Mouse (Mus musculus) urinary bladder, adult 2 months (tissue): ENCODE measurements at regions not wholly inside any gene's neighbourhood (a gene's known extent, or its start where the extent isn't known, plus 50 kb on each side); places are given as distances from the start of the nearest gene placed in this dataset.
A peak's percentile ranks its signal among the peaks of the same experiment; 100 is the strongest.
"Not testable (repeated sequence)": the region's sequence is repeated elsewhere in the genome, so short reads cannot be mapped to it uniquely, and the experiment has no call there.

Experiments used
- DNase-seq: peaks from one replicate; pipeline ENCODE4 v3.0.0; 2022; ENCODE audit warnings: low spot score

DNA sequence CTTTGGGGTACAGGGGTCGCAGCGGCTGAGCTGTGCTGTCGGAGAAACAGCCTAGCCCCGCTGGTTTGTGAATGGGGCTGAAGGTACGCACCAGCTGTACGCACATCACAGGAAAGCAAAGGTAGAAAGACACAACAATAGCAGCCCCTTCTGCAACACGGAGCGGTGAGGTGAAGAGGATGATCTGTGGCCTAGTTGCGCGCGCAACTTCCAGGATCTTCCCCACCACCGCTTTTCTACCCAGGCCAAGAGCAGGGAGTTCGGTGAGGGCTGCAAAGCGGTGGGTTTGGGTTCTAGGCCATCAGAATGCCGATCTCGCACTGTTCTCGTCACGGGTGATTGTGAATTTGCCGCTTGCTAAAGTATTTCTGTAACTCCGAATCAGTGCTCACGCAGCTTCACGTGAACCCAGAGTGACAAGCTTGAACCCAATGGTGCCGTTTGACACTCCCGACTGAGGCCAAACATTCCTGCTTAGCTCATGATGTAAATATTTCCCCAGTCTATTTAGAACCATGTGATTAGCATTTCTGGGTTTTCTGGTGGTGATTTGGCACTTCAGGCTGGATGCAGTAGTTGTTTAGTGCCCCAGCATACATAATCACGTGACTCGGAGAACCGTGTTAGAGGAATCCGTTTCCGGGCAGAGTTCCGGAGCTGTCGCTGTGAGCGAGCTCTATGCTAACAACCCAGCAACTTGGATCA, 54.7 kb downstream of the Cryaa start:
- no peak for DNase-seq

DNA sequence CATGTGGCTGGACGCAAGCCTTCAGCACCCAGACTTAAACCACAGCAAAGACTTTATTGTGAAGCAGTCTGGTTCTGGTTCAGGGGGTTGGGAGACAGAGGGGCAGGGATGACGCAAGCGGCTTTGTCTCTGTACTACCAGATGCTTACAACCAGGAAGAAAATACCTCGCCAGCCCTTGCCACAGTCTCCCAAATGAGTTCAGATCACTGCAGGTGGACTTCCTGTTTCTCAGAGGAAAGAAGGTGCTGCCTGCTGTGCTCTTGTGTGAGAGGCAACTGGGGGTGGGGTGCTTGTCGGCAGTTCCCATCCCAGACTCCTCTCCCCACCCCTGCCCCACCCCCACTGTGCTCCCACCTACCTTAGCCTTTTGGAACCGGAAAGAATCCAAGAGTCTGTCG, 56.9 kb downstream of the Cryaa start:
- no peak for DNase-seq

DNA sequence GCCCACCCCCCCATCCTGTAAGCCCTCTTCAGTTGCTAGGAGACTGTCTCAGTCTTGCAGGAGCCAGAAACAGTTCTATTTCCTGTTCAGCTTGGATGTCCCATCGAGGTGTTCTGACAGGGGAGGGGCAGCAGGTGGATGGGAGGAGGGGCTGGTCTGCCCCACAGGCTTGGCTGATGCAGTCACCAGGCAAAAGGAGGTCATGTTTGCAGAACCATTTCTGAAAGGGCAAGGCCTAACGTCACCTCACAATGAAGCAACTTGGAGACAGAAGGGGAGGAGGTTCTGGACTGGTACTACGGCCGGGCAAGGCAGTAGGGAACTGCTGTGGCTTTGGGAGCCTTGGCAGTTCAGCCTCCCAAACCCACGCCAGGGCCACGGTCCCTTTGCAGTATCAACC, 59.1 kb downstream of the Cryaa start:
- DNase-seq = no peak

DNA sequence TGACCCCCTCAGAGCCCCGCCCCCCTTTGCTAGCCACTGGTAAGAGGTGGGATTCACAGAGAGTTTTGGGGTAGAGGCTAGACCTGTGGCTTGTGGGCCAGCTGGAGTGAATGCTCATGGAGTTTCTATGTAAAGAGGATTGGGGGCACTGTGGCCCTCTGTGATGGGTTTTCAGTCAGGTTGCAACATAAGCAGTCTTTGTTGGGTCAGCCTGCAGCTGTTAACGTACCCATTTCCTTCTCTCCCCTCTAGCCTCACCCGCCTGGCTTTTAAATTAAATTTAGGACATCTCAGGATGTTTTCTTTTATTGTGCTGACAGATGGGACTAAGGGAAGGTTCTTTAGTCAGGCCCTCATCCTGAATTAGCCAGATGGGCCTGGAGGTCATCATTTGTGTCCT, 60.6 kb downstream of the Cryaa start:
- no peak for DNase-seq

DNA sequence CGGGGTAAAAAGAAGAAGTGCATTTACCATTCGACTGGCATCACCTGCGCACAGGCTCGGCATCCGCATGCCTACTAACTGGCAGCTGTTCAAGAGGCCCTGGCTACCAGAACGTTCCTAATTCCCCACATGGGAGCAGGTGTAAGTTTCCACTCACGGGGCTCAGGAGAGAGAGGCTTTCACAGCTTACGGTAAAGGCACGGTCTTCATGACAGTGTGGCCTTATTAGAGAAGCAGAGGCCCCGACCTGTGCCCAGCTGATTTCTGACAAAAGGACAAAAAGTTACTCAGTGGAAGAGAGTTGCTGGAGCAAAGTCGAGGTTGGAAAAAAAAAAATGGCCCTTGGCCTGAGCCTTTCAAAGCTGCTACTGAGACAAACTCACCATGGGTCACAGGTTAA, 62.0 kb downstream of the Cryaa start:
- DNase-seq = no peak

DNA sequence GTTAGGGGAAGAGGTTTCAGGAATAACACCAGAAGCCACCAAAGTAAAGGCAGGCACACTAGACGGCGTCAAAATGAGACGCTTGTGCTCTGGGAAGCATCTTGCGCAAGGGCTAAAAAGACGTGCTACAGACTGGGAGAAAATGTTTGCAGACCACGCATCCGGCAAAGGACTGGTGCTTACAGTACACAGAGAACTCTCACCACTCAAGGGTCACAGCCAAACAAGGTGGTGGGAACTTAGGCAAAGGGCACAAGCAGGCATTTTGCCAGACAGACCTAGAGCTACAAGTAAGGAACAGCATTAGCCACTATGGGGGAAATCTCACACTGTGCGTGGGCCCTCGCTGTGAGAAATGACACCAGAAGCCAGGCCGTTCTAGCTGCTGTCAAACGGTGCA, 62.5 kb downstream of the Cryaa start:
- no peak for DNase-seq

DNA sequence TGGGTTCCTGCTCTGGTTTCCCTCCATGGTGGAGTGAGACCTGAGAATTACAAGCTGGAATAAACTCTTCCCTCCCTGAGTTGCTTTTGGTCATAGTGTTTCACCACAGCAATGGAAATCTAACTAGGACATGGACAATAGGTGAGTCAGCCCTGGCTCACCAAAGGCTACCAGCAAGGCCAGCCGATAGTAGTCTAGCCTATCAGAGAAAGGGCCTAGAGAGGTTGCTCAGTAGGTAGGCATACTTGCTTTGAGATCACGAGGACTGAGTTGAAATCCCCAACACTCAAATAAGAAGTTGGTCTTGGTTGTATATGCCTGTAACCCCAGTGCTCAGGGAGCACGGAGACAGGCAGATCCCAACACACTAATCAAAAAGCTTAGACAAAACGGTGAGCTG, 66.0 kb downstream of the Cryaa start:
- DNase-seq = no peak

DNA sequence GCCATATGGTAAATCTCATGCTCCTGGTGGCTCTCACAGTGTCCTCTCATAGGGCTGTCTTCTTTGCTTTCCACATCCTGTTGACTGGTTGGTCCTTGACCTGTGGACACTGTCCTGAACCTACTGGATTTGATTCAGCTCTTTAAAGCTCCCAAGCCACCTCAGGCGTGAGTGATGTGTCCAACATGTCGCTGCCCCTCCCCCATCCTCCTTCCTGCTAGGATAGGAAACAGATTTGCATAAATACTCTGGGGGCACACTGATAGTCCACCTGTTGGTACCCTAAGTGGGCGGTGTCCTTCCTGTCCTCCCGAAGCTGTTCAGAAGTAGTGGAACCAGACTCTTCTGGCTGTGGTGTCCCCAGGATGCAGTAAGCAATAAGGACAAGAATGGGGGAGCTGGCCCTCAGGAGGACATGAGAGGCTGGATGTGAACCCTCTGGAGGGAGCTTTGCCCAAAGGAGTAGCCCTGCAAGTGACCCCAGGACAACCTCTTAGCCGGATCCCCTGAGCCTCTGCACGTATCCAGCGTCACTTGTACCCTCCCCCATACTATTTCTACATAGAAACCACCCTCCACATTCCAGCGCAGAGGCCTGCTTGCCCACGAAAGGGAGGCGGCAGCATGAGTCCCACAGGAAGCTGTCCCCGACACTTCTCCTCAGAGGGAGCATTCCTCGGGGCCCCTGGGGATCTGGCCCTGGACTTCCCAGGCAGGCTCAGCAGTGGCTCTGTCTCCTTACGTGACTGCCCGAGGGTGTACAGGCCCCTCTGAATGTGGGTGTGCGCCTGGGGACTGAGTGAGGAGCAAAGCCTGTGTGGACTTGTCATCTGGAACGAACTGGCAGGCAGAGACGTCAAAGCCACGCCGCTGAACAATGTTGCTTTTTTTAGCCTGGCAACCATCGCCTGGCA, 68.8 kb downstream of the Cryaa start:
- peak; percentile 67 for DNase-seq

DNA sequence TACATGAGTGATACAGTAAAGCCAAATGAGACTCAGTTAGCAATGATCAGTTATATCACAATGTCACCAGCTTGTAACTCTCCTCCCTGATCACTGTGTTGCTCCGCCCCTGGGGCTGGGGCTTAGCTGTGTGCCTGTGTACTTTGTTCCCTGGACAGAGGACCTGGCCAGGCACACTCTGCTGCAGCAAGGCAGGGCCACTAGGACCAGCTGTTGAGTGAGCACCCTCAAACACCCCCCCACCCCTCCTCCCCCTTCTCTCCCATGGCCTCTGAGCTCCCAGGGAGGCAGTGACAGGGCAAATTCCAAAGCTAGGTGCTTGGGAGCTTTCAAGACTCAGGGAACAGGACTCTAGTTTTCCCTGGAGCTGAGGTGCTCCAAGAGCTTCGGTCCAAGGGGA, 70.0 kb downstream of the Cryaa start:
- no peak for DNase-seq

DNA sequence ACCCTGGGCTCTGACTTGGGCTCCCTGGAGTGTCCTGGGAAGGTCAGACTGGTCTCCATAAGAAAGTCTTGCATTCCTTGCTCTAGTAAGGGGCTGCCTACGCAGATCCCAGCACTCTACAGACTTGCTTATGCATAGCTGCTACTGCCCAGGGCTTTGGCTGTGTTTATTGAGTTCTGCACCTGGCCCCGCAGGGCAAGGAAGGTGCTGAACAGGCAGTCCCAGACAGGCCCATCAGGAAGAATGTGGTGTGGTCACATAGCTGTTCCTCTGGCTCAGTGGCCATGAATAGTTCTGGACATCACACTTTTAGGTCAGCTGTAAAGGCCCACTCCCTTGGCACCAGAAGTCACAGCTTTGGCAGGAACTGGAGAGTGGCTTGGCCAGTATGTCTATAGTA, 70.6 kb downstream of the Cryaa start:
- peak; percentile 46 for DNase-seq

DNA sequence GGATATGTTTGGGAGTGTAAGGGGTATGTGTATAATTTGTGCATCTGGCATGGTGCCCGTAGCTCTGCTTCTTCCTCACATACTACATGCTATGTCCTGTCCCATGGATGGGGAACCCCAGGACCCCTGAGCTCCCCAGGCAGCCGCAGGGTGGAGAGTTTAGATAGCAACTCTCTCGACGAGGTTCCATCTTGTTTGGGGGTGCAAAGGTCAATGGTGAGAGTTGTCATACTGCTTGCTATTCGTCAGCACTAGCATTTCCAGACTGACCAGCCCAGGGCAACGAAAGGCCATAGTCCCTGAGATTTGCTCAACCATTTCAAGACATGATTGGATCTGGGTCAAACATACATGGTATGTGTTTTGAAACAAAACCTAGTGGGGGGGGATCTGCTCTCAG, 71.4 kb downstream of the Cryaa start:
- DNase-seq = no peak

DNA sequence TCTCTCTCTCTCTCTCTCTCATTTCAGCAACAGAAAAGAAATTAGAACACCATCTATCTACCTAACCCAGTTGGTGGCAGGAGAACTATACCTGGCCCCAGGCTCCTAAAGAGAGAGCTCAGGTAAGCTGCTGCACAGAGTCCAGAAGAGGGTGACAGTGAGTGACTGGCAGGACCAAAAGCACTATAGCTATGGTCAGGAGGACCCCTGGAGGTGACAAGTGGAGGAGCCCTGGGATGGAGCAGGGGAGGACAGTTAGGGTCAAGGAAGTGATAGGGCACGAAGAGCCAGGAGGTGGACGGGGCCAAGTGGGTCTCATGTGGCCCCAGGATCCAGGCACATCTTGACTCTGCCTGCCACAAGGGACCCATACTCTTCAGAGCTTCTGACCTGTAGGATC, 73.7 kb downstream of the Cryaa start:
- no peak for DNase-seq

DNA sequence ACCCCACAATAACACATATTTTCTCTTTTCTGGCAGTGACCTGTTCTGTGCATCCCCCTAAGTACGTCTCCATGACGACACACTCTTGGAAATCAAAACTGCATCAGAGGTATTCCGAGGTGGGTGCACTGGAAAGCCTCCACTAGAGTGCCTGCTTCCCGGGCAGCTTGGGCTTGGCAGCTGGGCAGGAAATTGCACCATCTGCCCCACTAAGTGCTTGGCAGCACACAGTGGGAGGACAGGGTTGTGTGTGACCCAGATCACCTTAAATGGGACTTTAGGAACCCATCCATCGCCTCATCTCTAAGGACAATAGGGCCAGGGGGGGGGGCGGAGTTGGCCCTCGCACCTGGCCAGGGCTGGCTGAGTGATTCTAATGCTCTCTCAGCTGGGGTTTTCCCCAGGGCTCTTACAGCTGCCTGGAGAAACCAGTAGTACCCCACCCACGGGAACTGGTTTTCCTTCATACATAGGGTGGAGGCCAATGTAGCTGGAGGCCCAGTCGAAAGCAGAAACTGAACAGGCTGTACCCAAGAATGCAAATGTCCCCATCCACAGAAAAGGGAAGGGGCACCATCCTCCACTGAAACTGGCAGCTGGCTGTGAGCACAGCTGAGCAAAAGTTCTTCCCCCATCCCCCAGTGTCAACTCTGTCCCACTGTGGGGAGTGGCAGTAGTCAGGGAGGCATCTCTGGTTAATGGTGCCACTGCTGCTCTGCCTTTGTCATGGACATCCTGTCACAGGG, 75.7 kb downstream of the Cryaa start:
- DNase-seq = no peak

DNA sequence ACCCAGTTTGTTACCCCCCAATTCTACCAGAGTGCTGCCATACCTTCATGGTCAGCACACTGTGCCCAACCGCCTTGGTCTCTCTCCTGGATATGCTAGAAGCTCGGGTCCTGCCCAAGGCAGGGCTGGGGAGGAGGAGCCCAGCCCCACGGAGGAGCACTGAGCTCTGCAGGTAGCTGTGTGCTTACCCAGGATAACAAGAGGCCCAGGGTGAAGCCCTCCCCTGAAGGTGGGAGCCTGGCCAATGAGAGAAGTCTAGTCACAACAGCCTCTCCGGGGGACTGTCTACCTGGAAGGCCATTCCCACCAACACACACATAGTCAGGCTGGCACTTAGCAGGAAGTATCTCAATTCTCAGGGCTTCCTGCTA, 76.2 kb downstream of the Cryaa start:
- no peak for DNase-seq

DNA sequence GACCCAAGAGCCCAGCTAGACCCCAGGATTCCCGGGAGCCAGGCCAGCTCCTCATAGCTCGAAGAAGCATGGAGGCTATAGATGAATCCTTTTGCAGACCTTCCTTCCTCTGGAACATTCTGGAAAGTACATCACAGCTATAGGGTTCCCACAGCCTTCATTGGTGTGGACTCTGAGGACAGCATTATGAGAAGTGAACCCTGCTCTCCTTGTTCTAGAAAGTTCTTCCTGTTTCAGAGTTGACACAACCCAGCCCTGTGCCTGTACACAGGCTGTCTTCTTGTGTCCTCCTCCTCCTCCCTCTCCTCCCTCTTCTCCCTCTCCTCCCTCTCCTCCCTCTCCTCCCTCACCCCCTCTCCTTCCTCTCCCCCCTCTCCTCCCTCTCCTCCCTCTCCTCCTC, 82.9 kb downstream of the Cryaa start:
- DNase-seq = no peak

DNA sequence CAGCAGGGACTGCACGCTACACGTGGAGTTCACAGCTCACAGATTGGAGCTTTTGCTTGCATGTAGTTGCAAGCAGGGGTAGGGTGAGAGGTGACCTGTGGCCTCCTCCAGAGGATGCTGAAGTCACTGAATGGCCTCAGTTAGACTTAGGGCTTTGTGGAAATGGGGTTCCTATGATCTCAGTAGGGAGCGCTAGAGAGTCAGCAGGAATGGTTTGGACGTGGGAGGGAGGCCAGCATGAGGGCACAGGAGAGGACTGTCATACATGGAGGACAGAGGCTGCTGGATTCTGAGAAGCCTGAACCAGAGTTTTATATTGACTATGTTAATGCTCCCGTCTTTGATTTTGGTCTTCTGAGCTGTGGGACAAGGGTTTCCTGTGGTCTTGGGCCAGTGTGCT, 85.5 kb downstream of the Cryaa start:
- DNase-seq = no peak

DNA sequence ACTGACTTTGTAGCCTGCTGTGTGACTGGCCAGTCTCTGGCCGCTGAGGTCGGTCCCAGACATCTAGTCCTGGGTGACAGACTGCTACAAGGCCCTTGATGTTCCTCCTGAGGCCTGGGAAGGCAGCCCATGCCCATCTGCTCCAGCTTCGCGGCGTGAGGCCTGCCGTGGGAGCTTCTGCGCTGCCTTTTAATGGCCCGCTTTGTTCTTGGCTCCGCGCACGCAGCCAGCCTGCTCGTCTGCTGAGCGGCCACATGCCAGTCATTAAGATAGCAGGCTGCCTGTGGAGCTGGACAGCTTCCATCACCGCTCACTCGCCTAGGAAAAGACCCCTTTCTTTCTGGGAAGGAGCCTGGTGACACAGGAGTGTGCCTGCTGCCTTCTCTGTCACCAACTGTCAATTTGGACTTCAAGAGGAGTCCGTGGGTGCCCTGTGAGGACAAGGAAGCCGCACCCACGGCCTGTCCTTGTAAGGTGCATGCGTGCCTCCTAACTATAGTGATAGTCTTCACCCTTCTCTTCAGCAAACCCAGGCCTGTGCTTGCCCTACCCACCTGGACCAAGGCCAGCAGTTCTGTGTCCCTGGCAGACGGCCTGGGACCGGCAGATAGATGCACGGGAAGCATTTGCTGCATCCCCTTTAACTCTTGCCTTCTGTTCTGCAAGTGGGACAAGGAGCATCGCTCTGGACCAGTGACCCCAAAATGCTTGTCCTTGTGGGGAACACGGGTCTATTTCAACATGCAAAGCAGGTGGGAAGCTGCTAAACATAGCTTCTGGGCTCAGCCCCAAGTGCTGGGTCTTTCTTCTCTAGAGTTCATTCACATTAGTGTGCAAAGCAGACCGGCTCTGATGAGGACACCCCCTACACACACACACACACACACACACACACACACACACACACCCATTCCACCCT, 88.6 kb downstream of the Sik1 start:
- DNase-seq = peak; percentile 34

DNA sequence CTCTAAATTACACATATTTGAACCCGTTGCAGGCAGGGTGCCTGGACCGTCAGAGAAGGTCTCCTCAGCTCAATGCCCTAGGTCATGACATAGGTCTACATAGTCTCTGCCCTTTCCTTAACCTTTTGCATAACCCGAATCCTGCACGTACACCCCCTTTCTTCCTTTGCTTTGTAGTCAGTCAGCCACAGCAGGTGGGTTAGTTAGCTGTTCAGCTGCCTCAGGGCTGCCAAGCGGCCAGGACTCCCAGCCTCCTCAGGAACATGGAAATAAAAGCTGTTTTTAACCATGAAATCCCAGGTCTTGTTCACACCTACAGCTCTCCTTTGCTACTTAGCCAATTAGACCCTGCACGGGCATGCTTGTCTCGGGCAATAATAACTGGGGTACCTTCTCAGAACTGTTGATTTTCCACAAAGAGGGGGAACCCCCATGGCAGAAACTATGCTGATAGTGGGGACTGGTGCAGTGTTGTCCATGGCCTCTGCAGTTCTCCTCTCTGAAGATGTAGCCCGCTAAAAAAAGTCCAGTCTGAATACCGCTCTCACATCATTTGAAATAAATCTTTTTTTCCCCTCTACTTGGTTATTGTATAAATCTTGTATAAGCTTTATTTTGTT, 83.3 kb downstream of the Sik1 start:
- no peak for DNase-seq

DNA sequence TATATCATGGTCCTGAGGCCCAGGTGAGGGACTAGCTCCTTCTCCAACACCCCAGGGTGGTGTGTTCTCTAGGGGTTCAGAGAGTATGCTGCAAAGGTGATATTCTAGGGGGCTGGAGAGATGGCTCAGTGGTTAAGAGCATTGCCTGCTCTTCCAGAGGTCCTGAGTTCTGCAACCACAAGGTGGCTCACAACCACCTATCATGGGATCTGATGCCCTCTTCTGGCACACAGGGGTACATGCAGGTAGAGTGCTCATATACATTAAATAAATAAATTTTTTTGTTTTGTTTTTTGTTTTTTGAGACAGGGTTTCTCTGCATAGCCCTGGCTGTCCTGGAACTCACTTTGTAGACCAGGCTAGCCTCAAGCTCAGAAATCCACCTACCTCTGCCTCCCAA, 81.7 kb downstream of the Sik1 start:
- not testable (repeated sequence) for DNase-seq

DNA sequence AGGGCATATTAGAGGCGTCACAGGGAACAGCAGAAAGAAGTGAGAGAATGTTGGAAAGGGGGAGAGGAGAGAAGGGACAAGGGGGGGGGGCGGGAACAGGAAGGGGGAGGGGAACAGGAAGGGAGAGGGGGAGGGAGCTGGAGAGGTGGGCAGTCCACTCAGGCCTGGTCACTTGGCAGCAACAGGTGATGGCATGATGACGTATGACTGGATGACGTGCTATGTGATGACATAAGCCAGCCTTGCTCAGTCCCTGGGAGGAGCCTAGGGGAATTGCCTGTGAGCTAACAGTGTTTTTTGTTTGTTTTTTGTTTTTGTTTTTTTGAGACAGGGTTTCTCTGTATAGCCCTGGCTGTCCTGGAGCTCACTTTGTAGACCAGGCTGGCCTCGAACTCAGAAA, 80.6 kb downstream of the Sik1 start:
- no peak for DNase-seq

DNA sequence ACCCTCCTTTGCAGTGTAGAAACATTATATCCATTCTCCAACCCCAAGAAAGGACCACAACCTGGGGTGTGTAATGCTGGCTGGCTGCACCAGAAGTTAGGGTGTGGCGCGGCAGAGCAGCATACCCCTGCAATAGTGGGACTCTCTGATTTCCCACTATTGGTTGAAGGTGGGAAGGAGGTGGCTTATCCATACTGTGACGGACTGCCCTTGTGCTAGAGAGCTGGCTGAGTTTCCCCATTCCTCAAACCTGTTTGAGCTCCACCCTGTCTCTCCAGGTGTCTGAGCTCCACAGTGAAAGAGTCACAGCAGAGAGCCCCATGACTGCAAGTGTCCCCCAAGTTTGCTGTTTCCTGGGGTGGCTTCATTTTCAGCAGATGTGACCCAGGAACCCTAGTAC, 79.6 kb downstream of the Sik1 start:
- no peak for DNase-seq
